Mouse (Mus musculus): ENCODE data around the gene Adrm1. TPM values are rescaled to one million over a fixed set of nuclear protein-coding genes. Genes with fewer than 3 reads are reported as not detected.
A peak's percentile ranks its signal among the peaks of the same experiment; 100 is the strongest.

Adrm1 gene
- polyA plus RNA-seq, 1 experiment from 2014 or later: 147 TPM

GRCm38 (mm10) chr2:180207840-180208239, 36.6 kb downstream of the Adrm1 start:
- Histone ChIP-seq H3K4me1 (ENCODE audit: control insufficient read depth, insufficient read depth, low read length) (peaks cover 6% of the 10 kb centered on the region; the same call in 1 of the 2 replicates), H3K9me3 (ENCODE audit: control insufficient read depth, low read length) (no peaks in the 10 kb centered on the region), H3K4me3 (ENCODE audit: low read depth, low read length) (no peak overlapping the region), H3K4me2 (ENCODE audit: low read depth, low read length) (no peak overlapping the region), H3K9ac (replicated peaks; ENCODE audit: low read depth, low read length) (no peak overlapping the region), H3K27ac (ENCODE audit: low read depth, low read length) (no peak overlapping the region), H3K27me3 (ENCODE audit: control insufficient read depth, insufficient read depth, low read length) (no peaks in the 10 kb centered on the region), H3K36me3 (ENCODE audit: control insufficient read depth, insufficient read depth, low read length) (no peaks in the 10 kb centered on the region)
- 47% methylated on average over 7 of the region's 7 CpGs for WGBS
- ATAC-seq (ENCODE audit: low read depth): no peak

- Histone ChIP-seq H3K4me3 (ENCODE audit: low read depth, low read length) (no peak overlapping the region), H3K4me1 (ENCODE audit: control insufficient read depth, insufficient read depth, low read length) (peaks cover 6% of the 10 kb centered on the region; the same call in 1 of the 2 replicates), H3K9me3 (ENCODE audit: control insufficient read depth, low read length) (no peaks in the 10 kb centered on the region), H3K9ac (replicated peaks; ENCODE audit: low read depth, low read length) (no peak overlapping the region), H3K4me2 (ENCODE audit: low read depth, low read length) (no peak overlapping the region), H3K27me3 (ENCODE audit: control insufficient read depth, insufficient read depth, low read length) (no peaks in the 10 kb centered on the region), H3K27ac (ENCODE audit: low read depth, low read length) (no peak overlapping the region), H3K36me3 (ENCODE audit: control insufficient read depth, insufficient read depth, low read length) (no peaks in the 10 kb centered on the region)
- 92% methylated on average over 1 of the region's 1 CpGs for WGBS
- no peak for ATAC-seq (ENCODE audit: low read depth)
Measured at GRCm38 (mm10) chr2:180208976-180209375, 37.7 kb downstream of the Adrm1 start.

- no peak overlapping the region for H3K27ac ChIP-seq (ENCODE audit: low read depth, low read length)
- H3K4me1 ChIP-seq (ENCODE audit: control insufficient read depth, insufficient read depth, low read length): no peaks in the 10 kb centered on the region
- ATAC-seq (ENCODE audit: low read depth): no peak
- no peaks in the 10 kb centered on the region for H3K9me3 ChIP-seq (ENCODE audit: control insufficient read depth, low read length)
- no peak overlapping the region for H3K4me3 ChIP-seq (ENCODE audit: low read depth, low read length)
- no peak overlapping the region for H3K9ac ChIP-seq (replicated peaks; ENCODE audit: low read depth, low read length)
- no peak overlapping the region for H3K4me2 ChIP-seq (ENCODE audit: low read depth, low read length)
- no peaks in the 10 kb centered on the region for H3K27me3 ChIP-seq (ENCODE audit: control insufficient read depth, insufficient read depth, low read length)
- 96% methylated on average over 3 of the region's 3 CpGs for WGBS
- H3K36me3 ChIP-seq (ENCODE audit: control insufficient read depth, insufficient read depth, low read length): no peaks in the 10 kb centered on the region
Measured at GRCm38 (mm10) chr2:180212255-180212654, 41.0 kb downstream of the Adrm1 start.

GRCm38 (mm10) chr2:180214352-180214978, 43.2 kb downstream of the Adrm1 start:
- ATAC-seq (ENCODE audit: low read depth): no peak
- H3K4me2 ChIP-seq (ENCODE audit: low read depth, low read length): no peak overlapping the region
- H3K27ac ChIP-seq (ENCODE audit: low read depth, low read length): no peak overlapping the region
- H3K36me3 ChIP-seq (ENCODE audit: control insufficient read depth, insufficient read depth, low read length): no peaks in the 10 kb centered on the region
- H3K4me3 ChIP-seq (ENCODE audit: low read depth, low read length): no peak overlapping the region
- no peaks in the 10 kb centered on the region for H3K4me1 ChIP-seq (ENCODE audit: control insufficient read depth, insufficient read depth, low read length)
- no peaks in the 10 kb centered on the region for H3K27me3 ChIP-seq (ENCODE audit: control insufficient read depth, insufficient read depth, low read length)
- H3K9me3 ChIP-seq (ENCODE audit: control insufficient read depth, low read length): no peaks in the 10 kb centered on the region
- H3K9ac ChIP-seq (replicated peaks; ENCODE audit: low read depth, low read length): no peak overlapping the region
- 85% methylated on average over 4 of the region's 4 CpGs for WGBS

- WGBS: 78% methylated on average over 8 of the region's 8 CpGs
- no peaks in the 10 kb centered on the region for H3K36me3 ChIP-seq (ENCODE audit: control insufficient read depth, insufficient read depth, low read length)
Measured at GRCm38 (mm10) chr2:180215011-180215461, 43.8 kb downstream of the Adrm1 start.

GRCm38 (mm10) chr2:180215951-180216350, 44.7 kb downstream of the Adrm1 start:
- no peak overlapping the region for H3K9ac ChIP-seq (replicated peaks; ENCODE audit: low read depth, low read length)
- no peak overlapping the region for H3K4me2 ChIP-seq (ENCODE audit: low read depth, low read length)
- no peak overlapping the region for H3K4me3 ChIP-seq (ENCODE audit: low read depth, low read length)
- no peaks in the 10 kb centered on the region for H3K9me3 ChIP-seq (ENCODE audit: control insufficient read depth, low read length)
- no peaks in the 10 kb centered on the region for H3K4me1 ChIP-seq (ENCODE audit: control insufficient read depth, insufficient read depth, low read length)
- 76% methylated on average over 6 of the region's 6 CpGs for WGBS
- H3K27ac ChIP-seq (ENCODE audit: low read depth, low read length): no peak overlapping the region
- H3K27me3 ChIP-seq (ENCODE audit: control insufficient read depth, insufficient read depth, low read length): no peaks in the 10 kb centered on the region
- H3K36me3 ChIP-seq (ENCODE audit: control insufficient read depth, insufficient read depth, low read length): no peaks in the 10 kb centered on the region
- ATAC-seq (ENCODE audit: low read depth): no peak

More at GRCm38 (mm10) chr2:180215011-180215461, 43.8 kb downstream of the Adrm1 start:
- Histone ChIP-seq H3K9ac (replicated peaks; ENCODE audit: low read depth, low read length) (no peak overlapping the region), H3K27ac (ENCODE audit: low read depth, low read length) (no peak overlapping the region), H3K27me3 (ENCODE audit: control insufficient read depth, insufficient read depth, low read length) (no peaks in the 10 kb centered on the region), H3K4me1 (ENCODE audit: control insufficient read depth, insufficient read depth, low read length) (no peaks in the 10 kb centered on the region), H3K4me2 (ENCODE audit: low read depth, low read length) (no peak overlapping the region), H3K9me3 (ENCODE audit: control insufficient read depth, low read length) (no peaks in the 10 kb centered on the region), H3K4me3 (ENCODE audit: low read depth, low read length) (no peak overlapping the region)
- no peak for ATAC-seq (ENCODE audit: low read depth)

GRCm38 (mm10) chr2:180216921-180217320, 45.6 kb downstream of the Adrm1 start:
- Histone ChIP-seq H3K27ac (ENCODE audit: low read depth, low read length) (no peak overlapping the region), H3K9me3 (ENCODE audit: control insufficient read depth, low read length) (no peaks in the 10 kb centered on the region), H3K4me2 (ENCODE audit: low read depth, low read length) (no peak overlapping the region), H3K4me3 (ENCODE audit: low read depth, low read length) (no peak overlapping the region), H3K36me3 (ENCODE audit: control insufficient read depth, insufficient read depth, low read length) (no peaks in the 10 kb centered on the region), H3K27me3 (ENCODE audit: control insufficient read depth, insufficient read depth, low read length) (no peaks in the 10 kb centered on the region), H3K4me1 (ENCODE audit: control insufficient read depth, insufficient read depth, low read length) (no peaks in the 10 kb centered on the region), H3K9ac (replicated peaks; ENCODE audit: low read depth, low read length) (no peak overlapping the region)
- no peak for ATAC-seq (ENCODE audit: low read depth)
- 80% methylated on average over 5 of the region's 5 CpGs for WGBS

GRCm38 (mm10) chr2:180217587-180217986, 46.3 kb downstream of the Adrm1 start:
- no peaks in the 10 kb centered on the region for H3K9me3 ChIP-seq (ENCODE audit: control insufficient read depth, low read length)
- H3K4me2 ChIP-seq (ENCODE audit: low read depth, low read length): no peak overlapping the region
- no peak overlapping the region for H3K4me3 ChIP-seq (ENCODE audit: low read depth, low read length)
- WGBS: 95% methylated on average over 8 of the region's 8 CpGs
- no peaks in the 10 kb centered on the region for H3K27me3 ChIP-seq (ENCODE audit: control insufficient read depth, insufficient read depth, low read length)
- H3K9ac ChIP-seq (replicated peaks; ENCODE audit: low read depth, low read length): no peak overlapping the region
- H3K4me1 ChIP-seq (ENCODE audit: control insufficient read depth, insufficient read depth, low read length): no peaks in the 10 kb centered on the region
- H3K36me3 ChIP-seq (ENCODE audit: control insufficient read depth, insufficient read depth, low read length): no peaks in the 10 kb centered on the region
- no peak for ATAC-seq (ENCODE audit: low read depth)
- H3K27ac ChIP-seq (ENCODE audit: low read depth, low read length): no peak overlapping the region

GRCm38 (mm10) chr2:180218241-180218640, 47.0 kb downstream of the Adrm1 start:
- no peaks in the 10 kb centered on the region; the same call in 1 of the 2 replicates for H3K27me3 ChIP-seq (ENCODE audit: control insufficient read depth, insufficient read depth, low read length)
- H3K4me1 ChIP-seq (ENCODE audit: control insufficient read depth, insufficient read depth, low read length): no peaks in the 10 kb centered on the region
- no peak overlapping the region for H3K4me2 ChIP-seq (ENCODE audit: low read depth, low read length)
- H3K27ac ChIP-seq (ENCODE audit: low read depth, low read length): peak overlapping the region; percentile 16; the same call in 1 of the 2 replicates
- WGBS: 86% methylated on average over 3 of the region's 3 CpGs
- no peak for ATAC-seq (ENCODE audit: low read depth)
- H3K36me3 ChIP-seq (ENCODE audit: control insufficient read depth, insufficient read depth, low read length): no peaks in the 10 kb centered on the region
- no peak overlapping the region for H3K9ac ChIP-seq (replicated peaks; ENCODE audit: low read depth, low read length)
- H3K4me3 ChIP-seq (ENCODE audit: low read depth, low read length): no peak overlapping the region
- no peaks in the 10 kb centered on the region for H3K9me3 ChIP-seq (ENCODE audit: control insufficient read depth, low read length)

Measured in neural tube, embryonic 14.5 days (tissue).